Mouse (Mus musculus) erythroblast, embryonic 14.5 days (primary cell): Measurements from ENCODE around the gene Pfkfb4.

Source experiments
- GATA1 ChIP-seq: IDR thresholded peaks from 2 replicates; pipeline ENCODE4 v1.6.1; 2012; ENCODE audit warnings: low read length, inconsistent platforms, mixed read lengths
- TAL1 ChIP-seq: IDR thresholded peaks from 3 replicates; pipeline ENCODE4 v1.6.1; 2012; ENCODE audit warnings: low read length, inconsistent platforms, mixed read lengths

DNA sequence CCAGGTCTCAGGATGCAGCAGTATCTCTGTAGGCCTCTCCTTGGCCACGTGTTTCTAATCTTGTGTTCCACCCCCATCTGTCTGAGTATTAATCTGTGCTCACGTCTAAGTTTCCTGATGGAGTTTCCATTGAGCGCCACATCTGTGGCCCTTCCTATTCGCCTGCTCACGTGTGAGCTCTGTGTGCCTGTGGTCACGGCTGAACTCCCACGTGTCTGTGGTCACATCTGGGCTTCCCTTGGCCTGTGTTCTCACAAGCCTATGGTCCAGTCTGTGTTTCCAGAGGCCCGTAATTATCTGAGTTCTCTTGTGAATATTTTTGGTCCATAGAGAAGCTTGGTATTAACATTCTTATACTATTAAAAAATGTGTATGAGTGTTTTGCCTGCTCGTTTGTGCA is 15.1 kb upstream of the Pfkfb4 start:
- TF ChIP-seq TAL1 (no peak), GATA1 (no peak)
